Mouse (Mus musculus): ENCODE measurements at regions not wholly inside any gene's neighbourhood (a gene's known extent, or its start where the extent isn't known, plus 50 kb on each side); places are given as distances from the start of the nearest gene placed in this dataset.

GRCm38 (mm10) chr8:112933815-112934214 lies 364.0 kb downstream of the Cntnap4 start:
- no peak for DNase-seq (ENCODE audit: low spot score)

DNA sequence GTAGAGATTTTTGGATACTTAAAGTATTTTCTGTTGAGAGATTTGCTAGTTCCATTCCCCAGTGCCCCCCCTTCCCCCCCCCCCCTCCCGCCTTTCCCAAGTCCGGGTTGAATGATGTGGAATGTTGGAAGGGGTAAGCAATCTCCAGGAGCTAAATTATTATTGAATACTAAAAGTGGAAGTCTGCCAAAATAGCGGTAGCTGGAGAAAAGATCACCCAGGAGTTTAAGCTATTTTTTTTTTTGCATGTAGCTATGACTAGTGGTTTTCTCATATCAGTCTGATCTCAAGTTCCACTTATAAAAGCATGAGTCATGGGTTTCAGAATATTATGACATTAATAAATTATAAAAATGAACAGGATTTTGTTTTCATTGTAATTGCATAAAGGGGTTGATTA lies 365.6 kb downstream of the Cntnap4 start:
- no peak for DNase-seq (ENCODE audit: low spot score)

DNA sequence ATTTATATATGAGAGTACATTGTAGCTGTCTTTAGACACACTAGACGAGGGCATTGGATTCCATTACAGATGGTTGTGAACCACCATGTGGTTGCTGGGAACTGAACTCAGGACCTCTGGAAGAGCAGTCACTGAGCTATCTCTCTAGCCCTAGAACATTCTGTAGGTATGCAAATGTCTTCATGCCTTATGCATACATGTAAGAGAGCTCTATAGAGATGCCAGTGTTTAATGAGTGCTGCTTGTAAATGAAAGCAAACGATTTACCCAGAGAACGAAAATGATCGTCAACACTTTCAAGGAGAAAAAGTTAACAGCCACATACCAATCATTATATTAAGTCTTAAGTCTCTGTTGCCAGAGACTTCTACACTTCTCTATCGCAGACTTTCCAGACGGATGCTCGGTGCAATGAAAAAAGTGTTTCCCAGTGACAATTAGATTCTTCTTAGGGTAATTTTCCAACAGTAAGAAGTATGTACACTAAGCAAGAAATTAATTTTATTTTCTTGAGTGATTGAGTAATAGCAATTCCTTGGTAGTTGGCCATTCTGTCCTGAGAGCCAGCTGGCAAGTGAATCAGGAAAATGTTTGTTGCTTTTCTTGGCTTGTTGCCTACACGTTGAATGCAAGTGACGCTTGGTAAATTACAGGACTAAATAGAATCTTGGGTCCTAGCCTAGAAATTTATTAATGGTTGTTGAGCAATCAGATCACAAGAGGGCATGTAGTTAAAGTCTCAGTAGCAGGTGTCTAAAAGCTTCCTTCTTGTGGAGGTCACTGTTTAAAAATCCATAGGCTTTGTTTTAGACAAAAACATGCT lies 366.3 kb downstream of the Cntnap4 start:
- DNase-seq (ENCODE audit: low spot score): no peak

DNA sequence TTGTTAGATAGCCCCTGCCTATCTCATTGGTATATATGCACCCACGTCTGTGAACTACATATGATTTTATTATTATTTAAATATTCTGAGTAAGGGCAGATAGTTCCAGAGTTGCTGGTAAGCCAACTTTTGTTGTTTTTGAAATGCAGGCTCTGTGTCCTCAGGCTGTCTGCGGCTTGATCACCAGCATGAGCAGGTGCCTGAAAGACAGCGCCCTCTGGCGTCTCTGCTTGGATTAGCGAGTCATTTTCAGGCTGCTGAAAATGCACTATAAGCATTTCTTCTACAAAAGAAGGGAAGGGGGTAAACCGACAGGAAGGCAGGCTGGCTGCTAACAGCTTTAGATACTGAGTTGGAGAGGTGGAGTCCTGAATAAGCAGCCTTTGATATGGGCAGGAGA lies 402.6 kb downstream of the Cntnap4 start:
- peak; percentile 71 for DNase-seq (ENCODE audit: low spot score)

DNA sequence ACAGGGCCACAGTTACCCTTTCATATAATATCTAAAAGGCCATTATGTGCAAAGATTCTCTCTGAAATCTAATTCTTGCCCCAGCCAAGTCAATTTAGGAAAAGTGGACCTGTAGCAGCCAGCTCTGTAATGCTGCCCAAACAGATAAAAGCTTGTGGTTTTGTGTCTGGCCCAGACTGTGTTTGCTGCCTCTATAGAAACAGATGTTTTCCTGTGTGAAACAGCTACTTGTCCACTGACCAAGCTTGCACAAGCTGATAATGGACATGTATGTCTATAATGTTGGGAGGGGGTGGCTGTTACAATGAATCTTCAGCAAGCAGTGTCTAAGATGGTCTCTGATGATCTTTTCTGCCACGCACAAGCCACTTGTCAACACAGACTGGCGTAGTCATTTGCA lies 405.9 kb downstream of the Cntnap4 start:
- no peak for DNase-seq (ENCODE audit: low spot score)

DNA sequence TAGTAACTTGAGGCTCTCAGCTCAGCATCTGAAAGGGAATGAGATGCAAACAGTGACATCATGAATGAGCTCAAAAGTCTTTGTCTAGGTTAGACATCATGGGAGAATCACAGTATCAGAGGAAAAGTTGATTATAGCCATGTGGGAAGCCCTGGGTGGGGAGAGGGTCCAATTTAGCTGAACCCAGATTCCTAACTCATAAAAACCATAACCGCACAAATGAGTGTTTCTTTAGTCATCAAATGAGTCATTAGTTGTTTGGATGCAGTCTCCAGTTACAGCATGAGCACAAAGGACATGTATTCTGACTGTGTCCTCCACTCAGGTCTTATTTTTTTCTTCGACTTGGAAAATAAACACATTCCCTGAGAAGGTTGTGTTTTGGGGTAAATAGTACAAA lies 406.5 kb downstream of the Cntnap4 start:
- no peak for DNase-seq (ENCODE audit: low spot score)

DNA sequence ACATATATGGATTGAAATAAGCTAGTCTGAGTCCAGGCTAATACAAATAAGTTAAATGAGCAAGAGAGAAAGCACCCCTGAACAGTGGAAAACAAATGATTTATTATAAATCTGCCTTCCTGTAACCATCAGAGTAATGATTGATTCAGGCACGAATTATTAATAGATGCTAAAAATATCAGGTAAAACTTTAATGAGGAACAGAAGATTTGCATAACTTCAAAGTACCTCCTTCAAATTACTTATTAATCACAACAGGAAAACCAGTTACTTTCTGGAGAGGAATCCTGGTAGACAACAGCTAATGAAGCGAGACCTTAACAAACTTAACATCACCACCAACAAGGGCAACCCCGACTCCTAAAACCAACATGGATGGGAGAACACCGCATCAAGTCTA lies 423.9 kb downstream of the Cntnap4 start:
- DNase-seq (ENCODE audit: low spot score): no peak

DNA sequence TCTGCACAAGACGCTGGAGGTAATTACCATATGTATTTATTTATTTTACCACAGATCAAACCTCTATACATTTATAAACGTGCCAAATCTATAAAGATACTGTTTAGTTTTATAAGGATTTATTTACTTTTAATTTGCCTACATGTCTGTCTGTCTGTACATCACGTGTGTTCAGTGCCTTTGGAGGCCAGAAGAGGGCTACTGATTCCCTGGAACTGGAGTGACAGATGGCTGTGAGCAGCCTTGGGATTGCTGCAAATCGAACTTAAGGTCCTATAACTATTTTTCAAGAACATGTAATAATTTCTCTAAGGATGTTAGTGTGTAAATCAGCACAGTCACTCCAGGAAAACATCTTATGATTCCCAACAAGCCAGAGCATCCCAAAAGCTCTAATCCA lies 437.5 kb downstream of the Cntnap4 start:
- DNase-seq (ENCODE audit: low spot score): no peak

GRCm38 (mm10) chr8:113028880-113029279 lies 459.0 kb downstream of the Cntnap4 start:
- DNase-seq (ENCODE audit: low spot score): no peak

DNA sequence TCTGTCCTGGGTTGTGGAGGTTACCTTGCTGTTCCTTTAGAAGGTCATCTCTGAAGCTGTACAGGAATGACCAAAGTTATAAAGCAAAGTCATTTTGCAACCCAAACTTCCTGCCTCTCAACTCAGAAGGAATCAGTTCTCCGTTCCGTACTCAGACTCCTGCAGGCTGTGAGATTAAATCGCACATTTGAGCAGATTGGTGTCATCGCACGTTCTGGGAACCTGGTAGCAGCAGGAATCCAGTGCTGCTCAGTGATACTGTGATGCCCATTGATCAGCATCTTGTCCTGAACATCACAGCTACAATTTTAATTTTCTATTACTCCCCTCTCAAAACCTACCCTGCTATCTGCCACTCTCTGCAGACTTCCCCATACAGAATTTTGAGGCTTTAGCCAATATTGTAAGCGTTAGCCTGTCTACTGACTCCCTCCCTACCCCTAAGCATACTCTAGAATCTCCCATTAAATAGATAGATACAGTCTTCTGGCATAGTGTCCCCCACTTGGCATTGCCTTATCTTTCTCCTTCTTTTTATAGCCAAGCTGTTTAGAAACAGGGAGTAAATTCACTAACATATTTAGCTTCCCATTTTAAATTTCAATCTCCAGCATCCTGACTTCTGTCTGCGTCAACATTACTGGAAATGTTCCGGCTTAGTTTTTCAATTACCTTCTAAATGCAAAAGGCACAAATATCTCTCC lies 482.1 kb downstream of the Cntnap4 start:
- no peak for DNase-seq (ENCODE audit: low spot score)

DNA sequence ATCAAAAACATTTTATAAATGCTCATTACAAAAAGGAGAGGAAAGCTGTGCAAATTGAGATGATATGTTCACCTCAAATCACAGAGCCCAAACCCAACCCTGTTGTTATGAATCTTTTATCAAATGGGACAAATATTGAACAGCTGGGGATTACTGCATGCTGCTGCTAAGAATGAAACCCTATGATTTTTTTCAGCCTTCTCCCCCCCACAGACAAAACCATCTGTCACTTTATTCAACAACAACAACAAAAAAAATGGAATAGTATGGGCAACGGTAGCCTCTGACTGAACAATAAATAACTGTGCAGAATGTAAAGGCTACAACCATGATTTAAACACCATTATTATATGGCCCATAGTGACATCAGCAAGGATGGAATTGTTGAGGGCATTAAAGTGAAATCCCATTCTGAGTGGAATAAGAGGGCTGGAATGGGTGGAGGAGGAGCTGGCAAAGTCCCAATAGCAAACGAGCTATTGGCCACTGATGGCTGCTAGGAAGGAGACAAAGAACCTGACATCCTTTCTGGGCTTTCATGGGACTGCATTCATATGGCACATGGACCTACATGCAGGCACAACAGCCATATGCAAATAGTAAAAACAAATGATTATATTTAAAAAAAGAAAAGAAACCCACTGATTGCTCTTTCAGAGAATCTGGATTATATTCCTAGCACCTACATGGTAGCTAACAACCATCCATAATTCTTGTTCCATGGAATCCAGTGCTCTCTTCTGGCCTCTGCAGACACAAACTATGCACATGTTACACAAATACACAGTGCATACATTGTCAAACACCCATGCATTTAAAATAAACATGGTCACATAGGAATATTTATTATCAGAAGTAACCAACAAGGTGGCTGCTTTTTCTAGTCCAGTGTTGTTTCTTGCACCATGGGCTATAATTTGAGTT lies 495.7 kb downstream of the Cntnap4 start:
- no peak for DNase-seq (ENCODE audit: low spot score)

GRCm38 (mm10) chr8:113066170-113066708 lies 496.4 kb downstream of the Cntnap4 start:
- no peak for DNase-seq (ENCODE audit: low spot score)

DNA sequence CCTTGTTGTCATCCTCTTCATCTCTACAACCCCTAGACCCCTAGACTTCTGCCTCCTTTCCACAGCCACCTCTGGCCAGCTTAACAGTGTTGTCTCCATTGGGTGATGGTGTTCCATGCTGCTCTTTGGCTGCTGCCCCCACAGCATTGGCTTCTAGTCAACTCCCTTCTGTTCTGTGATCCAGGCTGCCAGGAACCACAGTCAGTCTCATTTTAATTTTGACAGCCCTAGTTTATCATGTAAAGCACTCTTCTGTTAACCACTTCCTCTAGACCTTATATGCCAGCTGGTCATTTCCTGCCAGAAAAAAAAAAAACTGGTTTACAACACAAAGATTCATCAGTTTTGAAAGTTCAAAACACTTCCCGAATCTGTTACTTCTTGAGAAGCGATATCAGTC lies 514.1 kb downstream of the Cntnap4 start:
- no peak for DNase-seq (ENCODE audit: low spot score)

GRCm38 (mm10) chr8:113087586-113087985 lies 517.7 kb downstream of the Cntnap4 start:
- DNase-seq (ENCODE audit: low spot score): no peak

DNA sequence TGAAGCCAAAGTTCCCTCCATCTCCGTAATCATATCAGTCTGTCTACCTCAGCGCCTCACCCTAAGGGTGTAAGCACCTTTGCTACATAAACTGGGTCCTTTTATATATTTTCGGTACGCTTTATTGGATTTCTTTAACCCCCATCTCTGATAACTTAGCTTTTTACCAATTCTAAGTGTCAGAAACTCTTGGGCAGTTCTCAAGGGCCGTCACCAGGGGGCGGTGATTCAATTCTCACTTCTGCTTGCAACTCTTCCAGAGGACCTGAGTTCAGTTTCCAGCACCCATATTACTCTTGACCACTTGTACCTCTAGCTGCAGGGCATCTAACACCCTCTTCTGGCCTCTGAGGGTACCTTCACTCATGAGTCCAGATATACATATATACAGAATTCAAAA lies 523.7 kb upstream of the Mon1b start:
- no peak for DNase-seq (ENCODE audit: low spot score)

- DNase-seq (ENCODE audit: low spot score): no peak
Measured at GRCm38 (mm10) chr8:113114165-113114700, 521.2 kb upstream of the Mon1b start.

- no peak for DNase-seq (ENCODE audit: low spot score)
Measured at GRCm38 (mm10) chr8:113117241-113117640, 518.1 kb upstream of the Mon1b start.

GRCm38 (mm10) chr8:113125586-113125985 lies 509.8 kb upstream of the Mon1b start:
- DNase-seq (ENCODE audit: low spot score): no peak

- DNase-seq (ENCODE audit: low spot score): no peak
Measured at GRCm38 (mm10) chr8:113137361-113137760, 498.0 kb upstream of the Mon1b start.

DNA sequence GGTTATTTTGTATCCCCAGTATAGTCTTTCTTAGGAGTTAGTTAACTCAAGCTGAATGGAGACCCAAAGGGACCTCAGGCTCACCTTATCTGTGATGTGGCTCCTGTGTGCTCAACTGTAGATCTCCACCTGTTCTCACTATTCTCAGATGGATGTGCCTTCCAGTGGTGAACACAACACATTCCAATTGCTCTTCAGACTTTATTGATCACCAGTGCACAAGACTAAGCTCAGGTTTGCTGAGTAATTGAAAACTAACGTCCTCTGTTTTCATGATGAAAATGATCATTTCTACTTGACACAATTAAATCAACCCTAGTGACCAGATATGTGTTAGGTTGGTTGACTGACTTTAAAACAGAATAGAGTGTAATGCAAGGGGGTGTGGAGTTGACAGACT lies 495.4 kb upstream of the Mon1b start:
- DNase-seq (ENCODE audit: low spot score): no peak

GRCm38 (mm10) chr8:113141131-113141530 lies 494.3 kb upstream of the Mon1b start:
- no peak for DNase-seq (ENCODE audit: low spot score)

DNA sequence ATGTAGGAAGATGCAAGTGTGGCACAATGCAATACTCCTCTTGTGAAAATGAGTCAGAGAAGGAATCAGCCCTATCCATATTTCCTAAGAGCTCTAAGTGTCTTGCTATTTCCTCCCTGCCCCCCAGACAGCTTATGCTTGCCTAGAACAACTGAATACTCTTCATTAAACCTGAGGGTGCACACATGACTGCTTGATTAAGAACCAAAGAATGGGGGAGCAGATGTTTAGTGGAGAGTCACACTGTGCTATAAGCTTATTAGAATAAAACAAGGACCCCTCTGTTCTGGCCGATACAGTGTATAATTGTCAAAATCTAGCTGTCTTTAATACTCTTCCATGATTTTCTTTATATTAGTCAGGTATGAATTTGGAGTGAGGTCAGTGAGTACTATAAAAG lies 458.8 kb upstream of the Mon1b start:
- DNase-seq (ENCODE audit: low spot score): no peak
